Comparison of ENCODE assay signal across 8 mouse cellular contexts in genomic region chr11:54112920-54113319, GRCm38 (mm10). TPM values are rescaled to one million over a fixed set of nuclear protein-coding genes. Genes with fewer than 3 reads are reported as not detected.
DNase-seq lines count a peak whose midpoint lies in the region; ATAC-seq lines count a peak whose summit lies in the region.

No protein-coding gene starts in this region.

- H3K27ac ChIP-seq in hindbrain, embryonic 10.5 days: peak overlapping the region; percentile 87
- peak overlapping the region; percentile 85 for H3K27ac ChIP-seq in lung, embryonic 15.5 days

- no peaks in the 10 kb centered on the region for H3K9me3 ChIP-seq in hindbrain, embryonic 10.5 days
- H3K9me3 ChIP-seq in lung, embryonic 15.5 days: no peaks in the 10 kb centered on the region

- WGBS in hindbrain, embryonic 10.5 days: 4% methylated on average over 10 of the region's 10 CpGs
- WGBS in lung, embryonic 15.5 days: under 1% methylated on average over 10 of the region's 10 CpGs

- peak; percentile 99 for DNase-seq in Muller cell, postnatal 12 days (ENCODE audit: inconsistent ontology term)
- DNase-seq in cerebellum, adult 9-11 months: peak; percentile 75
- DNase-seq in frontal cortex, postnatal 10 days (ENCODE audit: low spot score in 2 of 2): peak; percentile 87 to 92
- DNase-seq in hindbrain, embryonic 10.5 days (ENCODE audit: low spot score): peak; percentile 92
- DNase-seq in layer of hippocampus, postnatal 10 days (ENCODE audit: low spot score in 2 of 2): peak; percentile 85 to 86
- peak; percentile 84 for DNase-seq in ovary, postnatal 14 days (ENCODE audit: low spot score)
- peak; percentile 70 for DNase-seq in urinary bladder, adult 2 months (ENCODE audit: low spot score)

- no peak overlapping the region for H3K9ac ChIP-seq in lung, embryonic 15.5 days

- H3K4me3 ChIP-seq in hindbrain, embryonic 10.5 days: peak overlapping the region; percentile 24; the same call in 1 of the 2 replicates
- H3K4me3 ChIP-seq in lung, embryonic 15.5 days: peak overlapping the region; percentile 13; the same call in 1 of the 2 replicates

- no peaks in the 10 kb centered on the region for H3K36me3 ChIP-seq in hindbrain, embryonic 10.5 days
- no peaks in the 10 kb centered on the region for H3K36me3 ChIP-seq in lung, embryonic 15.5 days

- ATAC-seq in lung, embryonic 15.5 days (ENCODE audit: borderline replicate concordance, extremely low read depth, low FRiP score, low TSS enrichment): peak; percentile 97

- peak overlapping the region; percentile 50 for H3K4me2 ChIP-seq in lung, embryonic 15.5 days

- H3K4me1 ChIP-seq in hindbrain, embryonic 10.5 days (replicated peaks): peaks cover 37% of the 10 kb centered on the region
- H3K4me1 ChIP-seq in lung, embryonic 15.5 days: peaks cover 25% of the 10 kb centered on the region

- H3K27me3 ChIP-seq in hindbrain, embryonic 10.5 days (ENCODE audit: insufficient read depth, poor library complexity, severe bottlenecking): no peaks in the 10 kb centered on the region
- no peaks in the 10 kb centered on the region for H3K27me3 ChIP-seq in lung, embryonic 15.5 days

RNA-seq across cellular contexts. Expression of gene P4ha2, which starts 13.0 kb away (rescaled TPM):
- 22.7 and 25.0 TPM in 2 replicates for polyA plus RNA-seq in hindbrain, embryonic 10.5 days (2016; fragmentation: Nextera tagmentation; extraction: Ambion mirVana)
- total RNA-seq in layer of hippocampus, postnatal 10 days (2021): 10 to 100 TPM; 17.2 to 19.9 TPM
- 37.7 and 38.4 TPM in 2 replicates for polyA plus RNA-seq in lung, embryonic 15.5 days (2015; fragmentation: Nextera tagmentation; extraction: Ambion mirVana)
- polyA plus RNA-seq in urinary bladder, adult 2 months (2012; rRNA removed): 26.5 and 26.7 TPM in 2 replicates

RNA-seq across cellular contexts. Expression of gene Pdlim4, which starts 44.1 kb away (rescaled TPM):
- 54.3 and 60.9 TPM in 2 replicates for polyA plus RNA-seq in hindbrain, embryonic 10.5 days (2016; fragmentation: Nextera tagmentation; extraction: Ambion mirVana)
- total RNA-seq in layer of hippocampus, postnatal 10 days (2021): 10 to 100 TPM; 17.9 to 18.5 TPM
- 13.0 and 16.4 TPM in 2 replicates for polyA plus RNA-seq in lung, embryonic 15.5 days (2015; fragmentation: Nextera tagmentation; extraction: Ambion mirVana)
- 170 and 183 TPM in 2 replicates for polyA plus RNA-seq in urinary bladder, adult 2 months (2012; rRNA removed)

Comparison
In these comparisons a context has a peak if more than half of its experiments do, and no peak if none do; other contexts are left out.
1. Peak in every context shown above with its lines: DNase-seq, ATAC-seq, H3K4me3 ChIP-seq and H3K27ac ChIP-seq.